Mouse (Mus musculus) left cerebral cortex, postnatal 36 days (tissue): ENCODE data around the gene Wdr54. TPM values are rescaled to one million over a fixed set of nuclear protein-coding genes. Genes with fewer than 3 reads are reported as not detected.
"Not testable (repeated sequence)": the region's sequence is repeated elsewhere in the genome, so short reads cannot be mapped to it uniquely, and the experiment has no call there.

Experiments
- DNase-seq, 2 experiments: peaks; one replicate each; pipeline ENCODE4 v3.0.0; 2021 to 2022; ENCODE audit warnings: low spot score in 2 of 2, mixed read lengths in 1 of 2
- intact Hi-C: fragments of 180-260 bp; cut with DNase I; formaldehyde crosslinking; loops from one replicate; pipeline ENCODE4 v1.15.1; 2025
- total RNA-seq, 2 experiments: library from RNA; stranded (reverse); gene quantifications; 2 replicates each; pipeline ENCODE4 v1.2.3; 2021

The Wdr54 gene
- total RNA-seq, 2 experiments from 2014 or later = 29.1 to 31.3 TPM

DNA sequence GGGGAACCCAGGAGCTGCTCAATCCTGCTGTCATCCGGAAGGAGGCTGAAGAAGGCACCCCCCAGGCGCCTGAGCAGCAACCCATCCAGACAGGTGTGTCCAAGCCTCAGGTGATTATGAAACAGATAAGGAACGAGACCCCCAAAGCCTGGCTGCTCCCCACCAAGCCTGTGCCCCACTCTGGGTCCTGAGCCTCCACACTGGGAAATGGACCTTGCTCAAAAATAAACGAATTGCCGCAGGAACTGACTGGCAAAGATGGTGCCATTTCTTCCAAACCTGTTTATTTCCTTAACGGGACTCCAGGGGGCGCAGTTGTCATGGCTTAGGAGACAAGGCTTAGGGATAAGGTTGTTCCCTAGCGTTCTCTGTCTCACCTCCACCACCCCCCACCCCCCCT is 6.5 kb upstream of the Wdr54 start:
- DNase-seq = no peak
- intact Hi-C loops = loop anchor here (10.0 kb wide), 1 partner anchor 168 kb away; no protein-coding TSS in a partner anchor

DNA sequence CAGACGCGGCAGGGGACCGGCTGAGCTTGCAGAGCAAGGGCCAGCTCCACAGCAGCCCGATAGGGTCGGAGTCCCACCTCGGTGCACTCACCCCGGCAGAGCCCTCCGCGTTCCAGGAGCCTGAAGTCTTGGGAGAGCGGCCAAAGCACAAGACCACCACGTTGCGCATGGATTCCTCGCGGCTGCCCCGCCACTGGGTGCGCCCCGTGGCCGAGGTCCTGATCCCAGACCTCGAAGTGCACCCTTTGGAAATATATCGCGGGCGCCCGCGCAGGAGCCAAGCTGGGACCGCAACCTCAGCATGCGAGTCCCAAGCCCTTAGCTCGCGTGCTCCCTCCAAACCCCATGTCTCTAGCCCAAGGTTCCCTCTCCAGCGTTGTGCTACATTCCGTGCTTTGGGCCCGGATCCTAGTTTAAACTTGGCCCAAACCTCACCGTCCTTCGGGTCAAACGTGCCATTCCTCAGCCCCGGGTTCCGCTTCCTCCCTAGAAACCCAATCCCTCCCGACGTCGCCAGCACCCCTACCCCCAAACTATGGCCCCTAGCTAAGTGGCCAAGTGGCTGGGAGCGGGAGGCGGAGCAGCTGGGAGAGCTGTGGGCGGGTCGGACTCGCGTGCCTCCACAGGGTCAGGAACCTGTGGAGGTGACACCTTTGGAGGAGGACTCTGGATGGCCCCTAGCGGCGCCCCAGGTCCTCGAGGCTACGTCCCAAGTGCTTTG is 5.9 kb upstream of the Wdr54 start:
- intact Hi-C loops = loop anchor here (10.0 kb wide), 1 partner anchor 167 kb away; no protein-coding TSS in a partner anchor
- no peak for DNase-seq

DNA sequence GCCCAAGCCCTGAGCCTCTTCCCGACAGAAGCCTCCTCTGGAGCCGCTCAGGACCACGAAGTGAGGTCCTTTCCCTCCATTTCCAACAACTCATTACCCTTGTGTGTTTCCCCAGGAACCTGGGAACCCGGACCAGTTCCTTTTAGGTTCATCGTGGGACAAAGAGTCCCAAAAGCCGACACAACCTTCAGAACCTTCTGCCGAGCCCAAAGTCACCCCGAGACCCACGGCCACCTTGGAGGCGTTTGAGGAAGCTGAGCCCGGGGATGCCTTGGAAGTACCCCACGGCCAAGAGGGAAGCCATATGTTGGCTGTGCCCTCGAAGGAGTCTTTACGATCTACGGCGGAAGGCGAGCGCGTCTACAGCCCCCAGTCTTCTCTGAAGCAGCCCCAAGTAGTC is 5.2 kb upstream of the Wdr54 start:
- no peak for DNase-seq
- intact Hi-C loops = loop anchor here (10.0 kb wide), 1 partner anchor 167 kb away; no protein-coding TSS in a partner anchor

DNA sequence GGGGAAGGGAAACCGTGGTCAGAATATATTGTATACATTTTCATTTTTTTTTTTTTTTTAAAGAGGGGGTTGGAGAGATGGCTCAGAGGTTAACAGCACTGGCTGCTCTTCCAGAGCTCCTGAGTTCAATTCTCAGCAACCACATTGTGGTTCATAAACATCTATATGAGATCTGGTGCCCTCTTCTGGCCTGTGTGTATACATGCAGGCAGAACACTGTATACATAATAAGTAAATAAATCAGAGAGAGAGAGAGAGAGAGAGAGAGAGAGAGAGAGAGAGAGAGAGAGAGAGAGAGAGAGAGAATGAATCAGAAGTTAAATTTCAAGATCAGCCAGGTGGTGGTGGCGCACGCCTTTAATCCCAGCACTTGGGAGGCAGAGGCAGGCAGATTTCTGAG is 3.3 kb upstream of the Wdr54 start:
- intact Hi-C loops = loop anchor here (5.0 kb wide), 1 partner anchor 37 kb away; the partner anchor contains the start of gene Wbp1
- not testable (repeated sequence) for DNase-seq

DNA sequence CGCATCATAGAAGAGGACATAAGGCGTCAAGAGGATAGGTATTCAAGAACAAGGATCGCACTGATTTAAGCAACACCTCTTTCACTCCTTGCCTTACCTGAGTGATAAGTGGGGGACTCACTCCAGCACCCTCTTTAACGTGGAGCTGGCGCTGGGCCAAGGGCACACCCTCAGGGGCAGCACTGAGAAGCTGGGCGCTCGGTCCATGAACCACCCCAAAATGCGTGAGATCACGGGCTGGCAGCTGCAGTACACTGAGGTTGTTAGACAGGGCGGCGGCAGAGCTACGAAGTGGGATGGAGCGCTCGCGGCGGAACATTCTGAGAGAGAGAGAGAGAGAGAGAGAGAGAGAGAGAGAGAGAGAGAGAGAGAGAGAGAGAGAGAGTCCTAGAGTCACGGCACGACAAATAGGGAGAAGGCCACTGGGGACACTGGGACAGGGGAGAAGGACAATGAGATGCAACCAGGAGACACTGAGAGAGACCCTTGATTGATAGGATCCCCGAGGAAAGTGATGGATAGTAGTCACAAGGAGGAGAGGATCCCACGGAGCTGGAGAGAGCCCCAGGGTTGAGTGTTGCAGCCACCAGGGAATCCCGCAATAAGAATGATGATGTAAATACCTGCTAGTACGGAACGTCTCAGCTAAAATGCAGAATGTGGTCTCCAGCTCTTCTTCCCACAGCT is 502 bp downstream of the Wdr54 start:
- intact Hi-C loops = loop anchor here (5.0 kb wide), 1 partner anchor 33 kb away; the partner anchor contains the start of gene Wbp1
- DNase-seq = peak in 1 of 2 experiments; percentile 43

DNA sequence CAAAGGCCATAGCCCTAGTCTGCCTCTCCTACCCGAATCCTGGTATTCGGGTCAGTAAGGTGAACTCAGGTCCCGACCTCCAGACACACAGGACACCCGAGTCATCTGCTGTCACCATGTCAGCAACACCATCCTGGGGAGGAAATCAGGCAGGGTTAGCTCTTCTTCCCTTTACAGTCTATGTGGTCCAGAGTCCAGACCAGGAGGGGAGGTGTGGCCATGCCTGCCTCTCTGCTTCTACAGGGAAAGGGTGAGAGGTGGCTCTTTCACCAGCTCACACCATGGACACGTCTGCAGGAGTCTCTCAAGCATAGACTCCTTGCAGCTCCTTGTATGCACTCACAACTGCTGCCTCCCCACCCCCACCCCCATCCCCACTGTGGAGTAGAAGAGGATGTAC is 2.7 kb downstream of the Wdr54 start:
- no peak for DNase-seq
- intact Hi-C loops = no loop called here

DNA sequence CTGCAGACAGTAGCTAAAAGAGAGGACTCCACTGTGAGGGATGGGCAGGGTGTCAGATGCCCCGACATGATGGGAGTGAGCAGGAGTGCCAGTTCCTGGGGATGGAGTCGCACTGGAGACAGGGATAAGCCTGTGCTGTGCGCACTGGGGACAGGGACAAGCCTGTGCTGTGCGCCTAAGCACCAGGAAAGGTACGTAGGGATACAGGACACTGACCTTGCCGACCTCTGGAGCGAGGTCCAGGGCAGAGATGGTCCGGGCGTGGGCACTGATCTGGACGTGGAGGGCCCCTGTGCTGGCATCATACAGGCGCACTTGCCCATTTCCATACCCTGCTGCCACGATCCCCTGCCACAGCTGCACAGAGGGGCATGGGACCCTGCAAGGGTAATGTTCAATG is 3.2 kb downstream of the Wdr54 start:
- intact Hi-C loops = no loop called here
- DNase-seq = no peak

DNA sequence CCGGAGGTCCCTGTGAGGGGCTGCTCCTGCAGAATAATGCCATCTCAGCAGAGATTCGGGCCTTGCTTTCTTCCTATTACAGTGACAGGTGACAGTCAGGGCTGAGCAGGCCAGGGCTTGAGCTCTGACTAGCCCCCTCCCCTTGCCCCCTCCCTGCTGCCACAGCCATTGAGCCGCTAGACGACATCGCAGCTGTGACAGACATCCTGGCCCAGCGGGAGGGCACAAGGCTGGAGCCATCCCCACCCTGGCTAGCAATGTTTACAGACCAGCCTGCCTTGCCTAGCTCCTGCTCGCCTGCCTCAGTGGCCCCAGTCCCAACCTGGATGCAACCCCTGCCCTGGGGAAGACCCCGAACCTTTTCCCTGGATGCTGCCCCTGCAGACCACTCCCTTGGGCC is 4.5 kb downstream of the Wdr54 start:
- no peak for DNase-seq
- intact Hi-C loops = no loop called here

DNA sequence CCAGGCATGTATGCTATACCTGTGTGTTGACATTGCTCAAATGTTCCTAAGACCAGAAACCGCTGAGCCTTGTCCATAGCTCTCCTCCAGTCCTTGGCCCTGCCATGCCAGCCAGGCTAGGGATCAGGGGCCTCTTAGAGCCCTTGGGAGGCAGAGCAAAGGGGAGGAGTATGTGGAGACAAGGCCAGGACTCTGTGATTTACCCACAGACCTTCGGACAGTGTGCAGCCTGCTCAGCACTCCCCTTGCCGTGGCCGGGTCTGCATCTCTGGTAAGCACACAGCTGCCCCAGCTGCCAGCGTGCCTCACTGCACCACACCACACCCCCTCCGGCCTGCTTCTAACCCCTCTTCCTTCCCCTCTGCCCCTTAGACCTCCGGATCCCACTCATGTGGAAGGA is 8.9 kb downstream of the Wdr54 start:
- intact Hi-C loops = no loop called here
- no peak for DNase-seq

DNA sequence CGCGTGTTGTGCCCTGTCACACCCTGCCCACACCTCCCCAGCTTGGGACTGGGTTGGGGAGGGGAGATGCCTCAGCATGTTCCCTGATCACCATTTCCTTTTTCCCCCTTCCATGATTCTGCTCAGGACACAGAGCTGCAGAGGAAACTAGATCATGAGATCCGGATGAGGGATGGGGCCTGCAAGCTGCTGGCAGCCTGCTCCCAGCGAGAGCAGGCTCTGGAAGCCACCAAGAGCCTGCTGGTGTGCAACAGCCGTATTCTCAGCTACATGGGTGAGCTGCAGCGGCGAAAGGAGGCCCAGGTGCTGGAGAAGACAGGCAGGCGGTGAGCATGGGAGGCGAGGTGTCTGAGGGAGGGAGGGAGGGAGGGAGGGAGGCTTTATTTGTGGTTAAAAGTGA is 10.4 kb downstream of the Wdr54 start:
- intact Hi-C loops = no loop called here
- DNase-seq = no peak

DNA sequence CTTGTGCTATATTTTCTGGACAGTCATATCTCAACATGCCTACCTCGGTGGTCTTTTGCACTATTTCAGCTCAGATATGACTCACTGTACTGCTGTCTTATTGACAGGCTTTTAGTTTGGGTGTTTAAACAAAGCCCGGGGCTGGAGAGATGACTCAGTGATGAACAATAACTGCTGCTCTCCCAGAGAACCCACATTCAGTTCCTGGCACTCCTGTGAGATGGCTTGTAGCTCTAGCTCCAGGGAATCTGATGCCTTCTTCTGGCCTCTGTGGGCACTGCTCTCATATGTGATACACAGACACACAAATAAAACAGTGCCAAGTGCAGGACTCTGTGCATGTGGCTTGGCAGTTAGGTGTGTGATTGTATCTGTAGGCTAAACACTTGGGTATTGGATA is 11.0 kb downstream of the Wdr54 start:
- intact Hi-C loops = no loop called here

DNA sequence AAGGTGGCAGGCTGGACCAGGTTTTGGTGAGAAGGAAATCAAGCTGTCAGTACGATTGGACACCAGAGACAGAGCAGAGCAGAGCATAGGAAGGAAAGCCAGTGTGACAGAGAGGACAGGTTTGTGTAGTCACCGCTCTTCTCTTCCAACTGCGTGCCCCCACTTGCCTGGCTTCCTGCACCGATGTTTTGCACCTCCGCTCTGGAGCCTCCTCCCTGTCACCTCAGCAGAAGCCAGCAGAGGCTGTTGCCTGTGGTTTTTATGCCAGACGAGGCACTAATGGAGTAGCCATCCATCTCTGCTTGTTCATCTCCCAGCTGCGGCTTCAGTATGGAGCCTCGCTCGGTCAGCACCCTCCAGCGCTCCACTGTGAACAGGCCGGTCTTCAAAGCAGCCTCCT is 13.3 kb downstream of the Wdr54 start:
- DNase-seq = peak; percentile 46 to 59
- intact Hi-C loops = no loop called here

More for the DNA sequence above, 11.0 kb downstream of the Wdr54 start:
- DNase-seq = no peak

DNA sequence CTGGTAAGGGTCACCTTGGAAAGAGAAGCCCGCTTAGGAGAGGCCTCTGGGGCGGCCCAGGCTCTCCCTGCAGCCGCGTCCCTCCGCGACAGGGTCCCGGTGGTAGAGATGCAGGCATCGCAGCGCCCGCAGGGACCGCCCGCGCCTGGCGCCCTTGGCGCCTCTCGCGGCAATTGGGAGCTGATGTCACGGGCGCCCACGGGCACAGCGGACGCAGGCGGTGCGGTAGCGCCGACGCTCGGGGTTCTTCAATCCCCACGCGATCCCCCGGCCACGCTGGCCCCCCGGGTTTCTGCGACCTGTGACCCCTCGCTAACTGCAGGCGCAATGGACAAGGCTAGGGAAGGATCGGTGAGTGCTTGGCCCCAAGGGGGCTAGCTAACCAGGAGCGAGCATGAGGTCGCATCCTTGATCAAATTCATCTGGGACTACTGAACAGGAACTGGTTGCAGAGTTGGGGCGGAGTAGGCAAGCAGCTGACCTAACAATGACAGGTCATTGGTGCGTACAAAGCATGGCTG is 13.9 kb downstream of the Wdr54 start:
- peak; percentile 75 to 82 for DNase-seq
- intact Hi-C loops = no loop called here

DNA sequence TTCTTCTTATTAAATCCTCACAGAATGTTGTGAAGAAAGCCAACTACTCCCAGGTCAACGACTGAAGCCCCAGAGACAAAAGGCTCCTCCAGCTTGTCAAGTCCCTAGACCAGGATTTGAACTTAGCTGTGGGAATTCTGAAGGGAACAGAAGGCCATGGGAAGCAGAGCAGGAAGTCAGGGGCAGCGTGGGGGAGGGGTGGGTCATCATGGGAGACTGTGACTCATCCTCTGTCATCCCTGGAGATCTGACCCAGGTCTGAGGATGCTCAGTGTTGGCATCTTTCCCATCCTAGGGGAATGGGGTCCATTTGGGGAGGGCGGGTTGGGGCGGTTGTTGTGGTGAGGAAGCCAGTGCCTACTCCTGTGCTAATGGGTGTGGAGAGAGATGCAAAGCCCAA is 14.6 kb downstream of the Wdr54 start:
- intact Hi-C loops = no loop called here
- no peak for DNase-seq

DNA sequence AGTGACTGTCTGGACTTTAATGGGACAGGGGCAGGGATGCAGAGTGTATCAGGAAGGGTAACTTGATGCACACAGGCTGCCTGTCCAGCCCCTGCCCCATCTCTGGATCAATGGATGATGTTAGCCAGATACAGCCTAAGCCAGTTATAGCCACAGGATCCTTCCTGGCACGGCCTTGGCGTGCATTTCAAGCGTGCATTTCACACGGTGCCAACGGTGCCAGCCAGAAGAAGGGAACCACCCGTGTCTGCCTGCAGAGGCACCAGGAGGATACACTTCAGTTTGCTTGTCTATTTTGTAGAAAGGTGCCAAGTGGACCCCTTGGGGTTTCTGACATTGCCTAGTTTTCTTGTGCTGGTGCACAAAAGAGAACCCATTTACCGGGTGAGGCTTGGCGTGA is 16.2 kb downstream of the Wdr54 start:
- intact Hi-C loops = no loop called here
- peak in 1 of 2 experiments; percentile 6 for DNase-seq

DNA sequence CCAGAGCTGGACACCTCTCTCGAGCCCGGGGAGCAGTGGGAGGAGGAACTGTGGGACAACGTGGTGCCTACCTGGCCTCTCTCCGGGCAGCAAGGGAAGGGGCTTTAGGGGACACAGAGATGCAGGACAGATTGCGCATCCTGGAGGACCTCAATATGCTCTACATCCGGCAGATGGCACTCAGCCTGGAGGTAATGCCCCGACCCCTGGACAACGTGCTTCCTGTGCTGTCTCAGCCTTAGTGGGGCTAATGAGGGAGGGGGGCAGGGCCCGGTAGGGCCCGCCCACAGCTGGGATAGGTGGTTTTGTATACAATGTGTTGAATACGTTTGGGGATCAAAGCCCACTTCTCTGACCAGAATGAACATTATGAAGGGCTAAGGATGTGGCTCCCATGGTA is 18.1 kb downstream of the Wdr54 start:
- intact Hi-C loops = no loop called here
- no peak for DNase-seq

DNA sequence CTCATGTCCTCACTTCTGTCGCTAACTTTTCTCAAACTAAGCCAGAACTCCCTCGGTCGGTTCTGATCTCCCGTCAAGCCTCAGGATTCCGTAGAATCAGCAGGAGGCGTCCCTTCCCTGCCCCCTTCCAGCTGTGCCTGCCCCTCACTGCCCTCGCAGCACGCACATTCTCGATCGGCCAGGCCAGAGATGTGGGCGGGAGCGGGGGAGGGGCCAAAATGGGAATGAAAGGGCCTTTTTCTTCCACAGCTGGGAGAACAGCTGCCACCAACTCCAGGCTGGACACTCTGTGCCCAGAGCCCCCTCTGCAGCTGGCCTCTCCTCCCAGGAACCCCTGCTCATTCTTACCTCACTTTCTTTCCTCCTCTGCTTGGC is 18.6 kb downstream of the Wdr54 start:
- peak; percentile 65 to 67 for DNase-seq
- intact Hi-C loops = no loop called here

DNA sequence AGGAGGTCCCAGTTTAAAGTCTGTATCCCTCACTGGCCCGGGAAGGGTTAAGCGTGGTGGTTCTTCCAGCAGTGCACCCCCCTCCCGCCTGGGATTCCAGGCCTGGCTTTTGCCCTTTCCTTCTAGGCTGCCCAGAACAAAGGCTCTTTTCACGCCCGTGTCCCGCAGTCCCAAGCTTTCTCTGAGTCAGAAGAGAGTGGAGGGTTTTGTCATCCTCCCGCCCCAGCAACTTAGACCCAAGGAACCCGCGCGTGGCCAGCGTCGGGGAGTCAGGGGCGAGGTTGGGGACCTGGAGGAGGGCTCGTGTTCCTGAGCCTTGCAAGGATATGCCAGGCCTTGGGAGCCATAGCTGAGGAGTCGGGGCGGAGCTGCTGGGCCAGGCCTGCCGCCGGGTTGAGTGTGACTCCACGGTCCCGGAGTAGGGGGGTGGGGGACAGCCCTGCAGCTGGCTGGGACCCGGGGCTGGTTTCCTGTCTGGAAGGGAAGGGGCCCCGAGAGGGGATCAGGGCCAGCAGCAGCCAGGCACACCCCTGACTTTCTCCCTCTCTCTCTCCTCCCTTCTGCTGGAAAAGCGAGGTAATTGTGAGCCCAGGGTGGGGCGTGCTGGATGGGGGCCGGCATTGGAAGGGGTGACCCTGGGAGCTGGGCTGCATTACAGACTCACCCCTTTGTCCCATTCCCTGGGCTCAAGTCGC is 19.2 kb downstream of the Wdr54 start:
- peak in 1 of 2 experiments; percentile 42 for DNase-seq
- intact Hi-C loops = no loop called here

DNA sequence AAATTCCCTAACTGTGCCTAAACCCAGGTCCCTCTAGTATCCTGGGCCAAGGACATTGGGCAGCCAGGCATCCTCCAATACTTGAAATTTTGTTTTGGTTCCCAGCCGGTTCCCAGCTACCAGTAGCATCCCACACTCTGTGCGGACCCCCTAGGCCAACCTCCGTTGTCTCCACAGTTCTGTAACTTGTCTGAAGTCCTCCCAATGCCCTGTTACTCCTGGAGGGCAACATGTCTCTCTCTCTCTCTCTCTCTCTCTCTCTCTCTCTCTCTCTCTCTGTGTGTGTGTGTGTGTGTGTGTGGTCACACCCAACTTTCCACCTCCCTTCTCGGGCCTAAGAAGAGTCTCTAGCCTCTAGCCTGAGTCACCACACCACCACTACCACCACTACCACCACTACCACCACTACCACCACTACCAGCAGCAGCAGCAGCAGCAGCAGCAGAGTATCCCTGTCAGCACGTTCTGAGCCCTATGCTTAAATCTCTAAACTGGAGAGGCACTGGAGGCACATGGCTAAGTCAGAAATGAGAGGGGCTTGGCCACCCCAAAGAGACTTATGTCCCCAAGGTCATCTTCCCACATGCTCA is 19.8 kb downstream of the Wdr54 start:
- no peak for DNase-seq
- intact Hi-C loops = no loop called here

DNA sequence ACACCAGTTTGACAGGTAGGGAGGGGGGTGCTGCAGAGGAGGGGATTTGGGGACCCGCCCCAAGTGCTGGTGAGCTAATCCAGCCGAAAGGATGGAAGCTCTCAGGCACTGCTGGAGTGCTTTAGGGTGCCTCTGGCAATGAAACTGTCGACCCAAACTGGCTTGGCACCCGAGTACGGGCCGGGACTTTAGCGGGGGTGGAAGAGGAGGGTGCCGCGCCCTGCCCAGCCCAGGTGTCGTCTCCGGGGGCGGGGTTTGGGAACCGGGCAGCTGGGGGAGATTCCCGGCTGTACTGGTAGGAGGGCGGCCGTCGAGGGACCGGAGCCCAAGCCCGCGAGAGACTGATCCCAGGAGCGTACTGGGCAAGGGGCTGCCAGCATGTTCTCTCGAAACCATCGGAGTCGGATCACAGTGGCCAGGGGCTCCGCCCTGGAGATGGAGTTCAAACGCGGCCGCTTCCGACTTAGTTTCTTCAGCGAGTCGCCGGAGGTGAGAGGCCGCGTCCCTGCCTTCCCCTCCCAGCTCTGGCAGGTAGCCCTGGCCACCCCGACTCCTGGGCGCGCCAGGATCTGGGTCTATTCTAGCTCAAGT is 20.5 kb downstream of the Wdr54 start:
- intact Hi-C loops = no loop called here

More for the DNA sequence above, 20.5 kb downstream of the Wdr54 start:
- peak in 1 of 2 experiments; percentile 3 for DNase-seq
